Mouse (Mus musculus) ovary, adult 2 months (tissue): ENCODE measurements around the gene Alg13. TPM values are rescaled to one million over a fixed set of nuclear protein-coding genes. Genes with fewer than 3 reads are reported as not detected.

Source experiments
- polyA plus RNA-seq: library from polyadenylated mRNA; depleted of rRNA; stranded (reverse); fragments of >200 nt; gene quantifications from 2 replicates; pipeline ENCODE4 v1.2.3, GENCODE M21; 2012; rRNA removed

The Alg13 gene
- 26.0 and 31.9 TPM in 2 replicates for polyA plus RNA-seq

GRCm38 (mm10) chrX:144317548-144318163, at the start of gene Alg13:
TSS of gene Alg13 (plus strand) at chrX:144317804.

Other genes starting within 250 kb of the Alg13 start
- gene A730046J19Rik, start 164.1 kb upstream of the Alg13 start, polyA plus RNA-seq, result 0.05 and 0.10 TPM in 2 replicates
- not detected in 2 replicates for gene Trpc5os, start 138.8 kb downstream of the Alg13 start, polyA plus RNA-seq